Mouse (Mus musculus) limb, embryonic 12.5 days (tissue): ENCODE results near the gene Stxbp4. TPM values are rescaled to one million over a fixed set of nuclear protein-coding genes. Genes with fewer than 3 reads are reported as not detected.

Source experiments
- ATAC-seq: fragments of 200-750 bp; cut with Nextera tagmentation; 2 replicates; pipeline ENCODE4 v1.8.0; 2017; ENCODE audit warnings: low read depth, moderate TSS enrichment; ENCODE audit not compliant: insufficient number of reproducible peaks, insufficient read depth, low FRiP score, low TSS enrichment
- H3K27ac ChIP-seq: fragments of 300-500 bp; sonication (generic); 2 replicates; pipeline ENCODE4 v1.5.1; 2016; ENCODE audit warnings: mild to moderate bottlenecking, moderate library complexity
- H3K27me3 ChIP-seq: fragments of 300-500 bp; sonication (generic); 2 replicates; pipeline ENCODE4 v1.6.1; 2016; ENCODE audit warnings: mild to moderate bottlenecking, moderate library complexity
- H3K36me3 ChIP-seq: fragments of 300-500 bp; sonication (generic); 2 replicates; pipeline ENCODE4 v1.6.1; 2016; ENCODE audit warnings: mild to moderate bottlenecking, moderate library complexity
- H3K4me1 ChIP-seq: fragments of 300-500 bp; sonication (generic); replicated peaks from 2 replicates; pipeline ENCODE4 v1.6.1; 2016
- H3K4me2 ChIP-seq: fragments of 300-500 bp; sonication (generic); 2 replicates; pipeline ENCODE4 v1.6.1; 2016; ENCODE audit warnings: mild to moderate bottlenecking, moderate library complexity
- H3K4me3 ChIP-seq: fragments of 300-500 bp; sonication (generic); replicated peaks from 2 replicates; pipeline ENCODE4 v1.5.1; 2016; ENCODE audit warnings: mild to moderate bottlenecking
- H3K9ac ChIP-seq: fragments of 300-500 bp; sonication (generic); replicated peaks from 2 replicates; pipeline ENCODE4 v1.6.1; 2016; ENCODE audit warnings: mild to moderate bottlenecking, moderate library complexity
- H3K9me3 ChIP-seq: fragments of 300-500 bp; sonication (generic); 2 replicates; pipeline ENCODE4 v1.6.1; 2016; ENCODE audit warnings: mild to moderate bottlenecking, moderate library complexity
- WGBS: fragments of 180-500 bp; shearing (Covaris S2); methylation state at CpG from one replicate; pipeline ENCODE4 v1.1.7; 2016; 5-methylcytosine and 5-hydroxymethylcytosine counted together
- polyA plus RNA-seq: library from polyadenylated mRNA; unstranded; fragments of >200 nt; fragmentation: Nextera tagmentation; extraction: Ambion mirVana; gene quantifications from 2 replicates; pipeline ENCODE4 v1.2.1, GENCODE M21; 2016

Gene Stxbp4
- 39.1 and 43.5 TPM in 2 replicates for polyA plus RNA-seq

- Histone ChIP-seq H3K9me3 (no peaks in the 10 kb centered on the region), H3K9ac (peak within 1 kb of the TSS; percentile 97), H3K27ac (peak within 1 kb of the TSS; percentile 96), H3K4me1 (peaks cover 19% of the 10 kb centered on the region), H3K36me3 (peaks cover 20% of the 10 kb centered on the region), H3K4me2 (peak within 1 kb of the TSS; percentile 62), H3K4me3 (peak within 1 kb of the TSS; percentile 92), H3K27me3 (no peaks in the 10 kb centered on the region)
- under 1% methylated on average over 48 of the region's 48 CpGs for WGBS
- peak; percentile 94 for ATAC-seq
Observed at GRCm38 (mm10) chr11:90637440-90638311, at the start of gene Stxbp4, which contains the start of gene Cox11. Gene Stxbp4, minus strand, starts transcription at chr11:90638084. Gene Cox11, plus strand, starts transcription at chr11:90638173.

- Histone ChIP-seq H3K4me2 (peak overlapping the region; percentile 82), H3K4me3 (peak overlapping the region; percentile 56), H3K4me1 (no peaks in the 10 kb centered on the region), H3K9ac (peak overlapping the region; percentile 44; the same call in 1 of the 2 replicates), H3K9me3 (no peaks in the 10 kb centered on the region), H3K27ac (no peak overlapping the region), H3K36me3 (no peaks in the 10 kb centered on the region), H3K27me3 (peaks cover 30% of the 10 kb centered on the region)
- 2% methylated on average over 17 of the region's 17 CpGs for WGBS
- ATAC-seq: no peak
Observed at GRCm38 (mm10) chr11:90687040-90687439, 49.2 kb upstream of the Stxbp4 start.

- ATAC-seq: no peak
- H3K9me3 ChIP-seq: no peaks in the 10 kb centered on the region
- no peaks in the 10 kb centered on the region for H3K4me1 ChIP-seq
- H3K4me3 ChIP-seq: peak overlapping the region; percentile 56
- 73% methylated on average over 13 of the region's 13 CpGs for WGBS
- H3K27me3 ChIP-seq: peaks cover 30% of the 10 kb centered on the region
- H3K4me2 ChIP-seq: peak overlapping the region; percentile 82
- no peak overlapping the region for H3K27ac ChIP-seq
- H3K36me3 ChIP-seq: no peaks in the 10 kb centered on the region
- no peak overlapping the region for H3K9ac ChIP-seq
Observed at GRCm38 (mm10) chr11:90686287-90687025, 48.6 kb upstream of the Stxbp4 start.

GRCm38 (mm10) chr11:90685196-90685595 is 47.3 kb upstream of the Stxbp4 start:
- Histone ChIP-seq H3K4me2 (no peak overlapping the region), H3K27ac (no peak overlapping the region), H3K4me3 (no peak overlapping the region), H3K4me1 (no peaks in the 10 kb centered on the region), H3K36me3 (no peaks in the 10 kb centered on the region), H3K9ac (no peak overlapping the region), H3K9me3 (no peaks in the 10 kb centered on the region), H3K27me3 (peaks cover 30% of the 10 kb centered on the region)
- ATAC-seq: no peak
- WGBS: 83% methylated on average over 6 of the region's 6 CpGs

- ATAC-seq: no peak
- WGBS: 52% methylated on average over 6 of the region's 6 CpGs
Observed at GRCm38 (mm10) chr11:90684765-90685164, 46.9 kb upstream of the Stxbp4 start.

GRCm38 (mm10) chr11:90681171-90681570 is 43.3 kb upstream of the Stxbp4 start:
- no peak for ATAC-seq
- no peaks in the 10 kb centered on the region for H3K4me1 ChIP-seq
- no peak overlapping the region for H3K9ac ChIP-seq

More at GRCm38 (mm10) chr11:90684765-90685164, 46.9 kb upstream of the Stxbp4 start:
- Histone ChIP-seq H3K9ac (no peak overlapping the region), H3K4me1 (no peaks in the 10 kb centered on the region), H3K4me3 (no peak overlapping the region), H3K4me2 (no peak overlapping the region), H3K9me3 (no peaks in the 10 kb centered on the region), H3K36me3 (no peaks in the 10 kb centered on the region), H3K27me3 (peaks cover 30% of the 10 kb centered on the region), H3K27ac (no peak overlapping the region)

GRCm38 (mm10) chr11:90678582-90678981 is 40.7 kb upstream of the Stxbp4 start:
- Histone ChIP-seq H3K27ac (no peak overlapping the region), H3K4me2 (no peak overlapping the region), H3K9ac (no peak overlapping the region), H3K9me3 (no peaks in the 10 kb centered on the region), H3K4me1 (no peaks in the 10 kb centered on the region), H3K36me3 (no peaks in the 10 kb centered on the region), H3K4me3 (no peak overlapping the region), H3K27me3 (no peaks in the 10 kb centered on the region)
- WGBS: 92% methylated on average over 5 of the region's 5 CpGs
- no peak for ATAC-seq

More at GRCm38 (mm10) chr11:90681171-90681570, 43.3 kb upstream of the Stxbp4 start:
- Histone ChIP-seq H3K4me2 (no peak overlapping the region), H3K27ac (no peak overlapping the region), H3K4me3 (no peak overlapping the region), H3K27me3 (peaks cover 6% of the 10 kb centered on the region; the same call in 1 of the 2 replicates), H3K36me3 (no peaks in the 10 kb centered on the region), H3K9me3 (no peaks in the 10 kb centered on the region)

- no peaks in the 10 kb centered on the region for H3K4me1 ChIP-seq
- 91% methylated on average over 8 of the region's 8 CpGs for WGBS
- no peaks in the 10 kb centered on the region for H3K36me3 ChIP-seq
- no peak overlapping the region for H3K9ac ChIP-seq
- H3K27me3 ChIP-seq: no peaks in the 10 kb centered on the region
- no peak overlapping the region for H3K27ac ChIP-seq
- no peaks in the 10 kb centered on the region for H3K9me3 ChIP-seq
- no peak for ATAC-seq
- no peak overlapping the region for H3K4me3 ChIP-seq
- H3K4me2 ChIP-seq: no peak overlapping the region
Observed at GRCm38 (mm10) chr11:90677771-90678288, 39.9 kb upstream of the Stxbp4 start.

- H3K27ac ChIP-seq: no peak overlapping the region
- no peak for ATAC-seq
- H3K4me2 ChIP-seq: no peak overlapping the region
- H3K4me3 ChIP-seq: no peak overlapping the region
- H3K27me3 ChIP-seq: no peaks in the 10 kb centered on the region
- no peaks in the 10 kb centered on the region for H3K9me3 ChIP-seq
- H3K9ac ChIP-seq: no peak overlapping the region
- WGBS: 92% methylated on average over 7 of the region's 7 CpGs
- no peaks in the 10 kb centered on the region for H3K36me3 ChIP-seq
- no peaks in the 10 kb centered on the region for H3K4me1 ChIP-seq
Observed at GRCm38 (mm10) chr11:90677027-90677426, 39.1 kb upstream of the Stxbp4 start.

- Histone ChIP-seq H3K4me1 (no peaks in the 10 kb centered on the region), H3K27me3 (no peaks in the 10 kb centered on the region), H3K9ac (no peak overlapping the region), H3K4me3 (no peak overlapping the region), H3K9me3 (no peaks in the 10 kb centered on the region), H3K27ac (no peak overlapping the region), H3K4me2 (no peak overlapping the region), H3K36me3 (no peaks in the 10 kb centered on the region)
- ATAC-seq: no peak
- WGBS: 88% methylated on average over 5 of the region's 5 CpGs
Observed at GRCm38 (mm10) chr11:90675479-90676110, 37.7 kb upstream of the Stxbp4 start.

GRCm38 (mm10) chr11:90667325-90667724 is 29.4 kb upstream of the Stxbp4 start:
- no peak overlapping the region for H3K27ac ChIP-seq
- H3K9me3 ChIP-seq: no peaks in the 10 kb centered on the region
- H3K27me3 ChIP-seq: no peaks in the 10 kb centered on the region
- no peak overlapping the region for H3K9ac ChIP-seq
- WGBS: 83% methylated on average over 6 of the region's 6 CpGs
- H3K4me3 ChIP-seq: no peak overlapping the region
- H3K4me2 ChIP-seq: no peak overlapping the region
- peaks cover 27% of the 10 kb centered on the region for H3K4me1 ChIP-seq
- no peak for ATAC-seq
- no peaks in the 10 kb centered on the region for H3K36me3 ChIP-seq
